Mouse (Mus musculus): Measurements from ENCODE around the gene P2rx1. TPM values are rescaled to one million over a fixed set of nuclear protein-coding genes. Genes with fewer than 3 reads are reported as not detected.

The P2rx1 gene
- polyA plus RNA-seq, 1 experiment from 2014 or later, result 1.7 TPM

DNA sequence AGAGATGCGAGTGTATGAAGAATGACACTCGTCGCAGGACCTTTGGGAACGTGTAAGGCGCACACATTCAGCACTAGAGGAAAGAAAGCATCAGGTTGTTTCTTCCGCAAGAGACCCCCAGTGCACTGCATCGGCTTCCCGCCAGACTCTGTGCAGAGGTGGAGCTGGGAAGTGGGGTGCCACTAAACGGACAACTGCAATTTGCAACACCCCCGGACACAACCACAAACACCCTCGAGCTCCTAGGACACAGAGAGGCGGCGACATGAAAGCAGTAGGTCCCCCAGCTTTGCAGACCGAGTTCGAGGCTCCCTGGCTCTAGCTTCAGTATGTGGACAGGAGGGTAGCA is 38.2 kb upstream of the P2rx1 start:
- Histone ChIP-seq H3K4me1 (replicated peaks) (peaks cover 37% of the 10 kb centered on the region), H3K9ac (peak overlapping the region; percentile 25; the same call in 1 of the 2 replicates)

DNA sequence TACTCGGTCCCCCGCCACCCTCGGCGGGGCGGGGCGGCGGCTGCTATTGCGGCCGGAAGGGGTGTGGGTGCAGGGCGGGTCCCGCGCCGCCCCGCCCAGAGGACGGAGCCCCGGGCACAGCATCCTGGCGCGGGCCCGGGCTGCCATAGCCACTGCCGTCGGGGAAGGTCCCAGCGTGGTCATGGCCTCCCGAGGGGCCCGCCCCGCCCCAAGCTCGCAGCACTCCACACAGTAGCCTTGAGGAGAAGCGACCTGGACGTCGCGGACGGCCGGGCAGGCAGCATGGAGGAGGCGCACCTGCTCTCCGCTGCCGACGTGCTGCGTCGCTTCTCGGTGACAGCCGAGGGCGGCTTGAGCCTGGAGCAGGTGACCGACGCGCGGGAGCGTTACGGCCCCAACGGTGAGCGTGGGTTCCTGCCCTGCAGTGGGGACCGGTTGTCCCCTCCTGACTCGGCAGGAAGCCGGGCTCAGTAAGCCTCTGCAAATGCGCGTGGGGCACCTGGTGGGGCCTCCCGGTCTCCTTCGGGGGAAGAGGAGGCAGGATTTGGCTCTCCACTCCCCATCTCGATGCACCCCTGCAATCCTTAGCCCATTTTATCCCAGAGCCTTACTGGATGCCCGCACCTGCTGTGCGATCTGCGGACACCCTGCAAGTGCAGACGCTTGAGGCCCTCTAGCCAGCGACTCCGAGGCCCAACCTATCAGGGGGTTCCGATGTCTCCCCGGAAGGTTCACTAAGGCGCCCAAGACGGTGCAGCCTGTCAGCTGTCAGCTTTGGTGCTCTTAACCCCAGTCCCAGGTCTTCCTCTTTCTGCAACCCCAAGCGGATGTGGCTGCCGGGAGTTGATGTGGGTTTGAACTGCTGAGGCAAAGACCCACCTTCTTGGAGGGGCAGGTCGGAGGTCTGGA is 37.6 kb upstream of the P2rx1 start, which contains the start of gene Atp2a3:
Atp2a3 (plus strand) TSS at position 98 of the 909 bp plus-strand sequence.
- Histone ChIP-seq H3K27me3 (peaks cover 34% of the 10 kb centered on the region), H3K4me2 (peak within 1 kb of the TSS; percentile 82), H3K9ac (peak within 1 kb of the TSS; percentile 25), H3K27ac (peak within 1 kb of the TSS; percentile 17; the same call in 1 of the 2 replicates), H3K36me3 (no peaks in the 10 kb centered on the region), H3K9me3 (replicated peaks) (no peaks in the 10 kb centered on the region), H3K4me3 (peak within 1 kb of the TSS; percentile 49), H3K4me1 (replicated peaks) (peaks cover 37% of the 10 kb centered on the region)
- 4% methylated on average over 69 of the region's 70 CpGs for WGBS
- 0 out of 2 replicates have a peak, but pooled peaks have one; percentile 30 for ATAC-seq (replicated peaks; ENCODE audit: insufficient number of reproducible peaks, insufficient read depth, low FRiP score, low read depth)

More for the DNA sequence above, 38.2 kb upstream of the P2rx1 start:
- Histone ChIP-seq H3K36me3 (no peaks in the 10 kb centered on the region), H3K27ac (no peak overlapping the region), H3K27me3 (peaks cover 34% of the 10 kb centered on the region), H3K4me3 (peak overlapping the region; percentile 49), H3K4me2 (peak overlapping the region; percentile 82), H3K9me3 (replicated peaks) (no peaks in the 10 kb centered on the region)
- ATAC-seq (replicated peaks; ENCODE audit: insufficient number of reproducible peaks, insufficient read depth, low FRiP score, low read depth), result no peak
- WGBS, result 6% methylated on average over 15 of the region's 15 CpGs

GRCm38 (mm10) chr11:72962378-72962777 is 36.5 kb upstream of the P2rx1 start:
- Histone ChIP-seq H3K4me1 (replicated peaks) (peaks cover 37% of the 10 kb centered on the region), H3K4me2 (peak overlapping the region; percentile 18; the same call in 1 of the 2 replicates), H3K4me3 (no peak overlapping the region), H3K9me3 (replicated peaks) (no peaks in the 10 kb centered on the region), H3K27me3 (peaks cover 34% of the 10 kb centered on the region), H3K36me3 (no peaks in the 10 kb centered on the region), H3K27ac (peak overlapping the region; percentile 45; the same call in 1 of the 2 replicates), H3K9ac (no peak overlapping the region)
- no peak for ATAC-seq (replicated peaks; ENCODE audit: insufficient number of reproducible peaks, insufficient read depth, low FRiP score, low read depth)
- 79% methylated on average over 2 of the region's 2 CpGs for WGBS

GRCm38 (mm10) chr11:72963058-72963788 is 35.7 kb upstream of the P2rx1 start:
- no peaks in the 10 kb centered on the region for H3K9me3 ChIP-seq (replicated peaks)
- H3K27me3 ChIP-seq, result peaks cover 34% of the 10 kb centered on the region
- peak overlapping the region; percentile 18 for H3K4me2 ChIP-seq
- 0 out of 2 replicates have a peak, but pooled peaks have one; percentile 12 for ATAC-seq (replicated peaks; ENCODE audit: insufficient number of reproducible peaks, insufficient read depth, low FRiP score, low read depth)
- no peak overlapping the region for H3K4me3 ChIP-seq
- H3K9ac ChIP-seq, result no peak overlapping the region
- WGBS, result 29% methylated on average over 7 of the region's 7 CpGs
- no peaks in the 10 kb centered on the region for H3K36me3 ChIP-seq
- 0 out of 2 replicates have a peak overlapping the region, but pooled peaks have one; percentile 12 for H3K27ac ChIP-seq
- H3K4me1 ChIP-seq (replicated peaks), result peaks cover 37% of the 10 kb centered on the region

DNA sequence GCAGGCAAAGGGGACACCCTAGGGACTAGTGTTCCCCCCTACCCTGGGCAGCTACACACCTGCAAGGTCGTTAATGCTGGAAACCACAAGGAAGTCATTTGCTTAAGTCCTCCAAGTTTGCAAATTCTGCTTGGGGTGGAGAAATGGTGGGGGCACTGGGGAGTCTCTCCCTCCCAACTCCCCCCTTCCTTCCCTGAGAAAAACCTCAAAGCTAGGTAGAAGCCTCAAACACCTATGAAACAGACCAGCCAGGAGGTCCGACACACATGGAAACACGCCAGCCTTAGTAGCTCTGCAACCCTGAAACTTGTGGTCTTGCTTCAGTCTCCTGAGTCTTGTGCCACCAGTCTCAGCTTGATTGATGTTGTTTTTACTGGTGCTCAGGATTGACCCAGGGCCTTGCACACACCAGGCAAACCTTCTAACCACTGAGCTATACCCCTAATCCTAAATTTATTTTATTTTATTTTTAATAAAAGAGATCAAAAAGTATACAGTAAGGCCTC is 35.1 kb upstream of the P2rx1 start:
- no peaks in the 10 kb centered on the region for H3K36me3 ChIP-seq
- WGBS, result 60% methylated on average over 3 of the region's 3 CpGs
- H3K27ac ChIP-seq, result no peak overlapping the region
- peak overlapping the region; percentile 18 for H3K4me2 ChIP-seq
- H3K9me3 ChIP-seq (replicated peaks), result no peaks in the 10 kb centered on the region
- H3K4me3 ChIP-seq, result no peak overlapping the region
- peaks cover 34% of the 10 kb centered on the region for H3K27me3 ChIP-seq
- no peak overlapping the region for H3K9ac ChIP-seq
- peaks cover 37% of the 10 kb centered on the region for H3K4me1 ChIP-seq (replicated peaks)
- no peak for ATAC-seq (replicated peaks; ENCODE audit: insufficient number of reproducible peaks, insufficient read depth, low FRiP score, low read depth)

DNA sequence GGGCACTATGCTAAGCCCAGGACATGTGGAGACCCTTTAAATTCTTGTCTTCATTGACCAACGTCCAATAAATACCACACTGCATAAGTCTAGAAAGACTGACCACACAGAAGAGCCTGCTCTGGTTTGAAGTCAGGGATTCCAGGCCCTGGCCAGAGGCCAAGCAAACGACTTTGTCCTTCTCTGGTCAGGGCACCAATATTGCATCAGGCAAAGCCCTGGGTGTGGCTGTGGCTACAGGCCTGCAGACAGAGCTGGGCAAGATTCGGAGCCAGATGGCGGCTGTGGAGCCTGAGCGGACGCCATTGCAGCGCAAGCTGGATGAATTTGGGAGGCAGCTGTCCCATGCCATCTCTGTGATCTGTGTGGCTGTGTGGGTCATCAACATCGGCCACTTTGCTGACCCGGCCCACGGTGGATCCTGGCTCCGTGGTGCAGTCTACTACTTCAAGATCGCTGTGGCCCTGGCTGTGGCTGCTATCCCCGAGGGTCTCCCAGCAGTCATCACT is 23.9 kb upstream of the P2rx1 start:
- Histone ChIP-seq H3K9ac (no peak overlapping the region), H3K9me3 (replicated peaks) (no peaks in the 10 kb centered on the region), H3K4me1 (replicated peaks) (no peaks in the 10 kb centered on the region), H3K36me3 (no peaks in the 10 kb centered on the region), H3K4me3 (no peak overlapping the region), H3K27me3 (peaks cover 5% of the 10 kb centered on the region; the same call in 1 of the 2 replicates), H3K4me2 (no peak overlapping the region), H3K27ac (no peak overlapping the region)
- ATAC-seq (replicated peaks; ENCODE audit: insufficient number of reproducible peaks, insufficient read depth, low FRiP score, low read depth), result no peak
- WGBS, result 78% methylated on average over 13 of the region's 13 CpGs

DNA sequence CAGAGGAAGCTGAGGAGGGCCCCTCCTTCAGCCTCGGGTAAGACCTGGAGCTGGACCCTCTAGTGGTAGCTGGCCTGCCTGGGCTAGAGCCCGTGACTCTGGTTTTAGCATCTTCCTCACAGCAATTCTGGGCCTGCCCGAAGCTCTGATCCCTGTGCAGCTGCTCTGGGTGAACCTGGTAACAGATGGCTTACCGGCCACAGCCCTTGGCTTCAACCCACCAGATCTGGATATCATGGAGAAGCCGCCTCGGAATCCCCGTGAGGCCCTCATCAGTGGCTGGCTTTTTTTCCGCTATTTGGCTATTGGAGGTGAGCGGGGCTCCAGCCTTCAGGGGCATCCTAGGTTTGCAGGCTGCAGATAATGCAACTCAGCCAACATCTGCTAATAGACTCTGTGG is 16.4 kb upstream of the P2rx1 start:
- ATAC-seq (replicated peaks; ENCODE audit: insufficient number of reproducible peaks, insufficient read depth, low FRiP score, low read depth), result no peak
- peaks cover 1% of the 10 kb centered on the region; the same call in 1 of the 2 replicates for H3K4me1 ChIP-seq (replicated peaks)

DNA sequence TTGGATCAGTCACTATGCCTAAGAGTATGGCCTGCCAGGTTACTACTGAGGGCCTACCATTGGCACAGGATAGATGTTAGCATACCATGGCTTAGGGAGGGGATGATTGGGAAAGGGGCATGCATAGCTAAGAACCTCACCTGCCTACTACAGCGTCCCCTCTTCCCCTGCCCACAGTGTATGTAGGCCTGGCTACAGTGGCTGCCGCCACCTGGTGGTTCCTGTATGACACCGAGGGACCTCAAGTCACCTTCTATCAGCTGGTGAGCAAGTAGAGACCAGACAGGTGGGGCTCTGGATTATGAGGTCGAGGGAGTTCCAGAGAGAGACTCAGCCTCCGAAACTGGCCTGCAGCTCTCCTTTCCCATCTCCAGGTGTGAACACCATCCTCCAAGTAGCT is 15.6 kb upstream of the P2rx1 start:
- H3K4me1 ChIP-seq (replicated peaks), result peaks cover 6% of the 10 kb centered on the region; the same call in 1 of the 2 replicates
- no peaks in the 10 kb centered on the region for H3K9me3 ChIP-seq (replicated peaks)
- no peaks in the 10 kb centered on the region for H3K36me3 ChIP-seq
- WGBS, result 45% methylated on average over 5 of the region's 5 CpGs
- H3K27ac ChIP-seq, result no peak overlapping the region
- no peaks in the 10 kb centered on the region for H3K27me3 ChIP-seq
- H3K4me2 ChIP-seq, result no peak overlapping the region
- H3K4me3 ChIP-seq, result no peak overlapping the region
- H3K9ac ChIP-seq, result no peak overlapping the region
- no peak for ATAC-seq (replicated peaks; ENCODE audit: insufficient number of reproducible peaks, insufficient read depth, low FRiP score, low read depth)

More for the DNA sequence above, 16.4 kb upstream of the P2rx1 start:
- Histone ChIP-seq H3K9me3 (replicated peaks) (no peaks in the 10 kb centered on the region), H3K4me2 (no peak overlapping the region), H3K27ac (no peak overlapping the region), H3K4me3 (no peak overlapping the region), H3K9ac (no peak overlapping the region), H3K36me3 (no peaks in the 10 kb centered on the region), H3K27me3 (no peaks in the 10 kb centered on the region)
- WGBS, result 80% methylated on average over 9 of the region's 9 CpGs

DNA sequence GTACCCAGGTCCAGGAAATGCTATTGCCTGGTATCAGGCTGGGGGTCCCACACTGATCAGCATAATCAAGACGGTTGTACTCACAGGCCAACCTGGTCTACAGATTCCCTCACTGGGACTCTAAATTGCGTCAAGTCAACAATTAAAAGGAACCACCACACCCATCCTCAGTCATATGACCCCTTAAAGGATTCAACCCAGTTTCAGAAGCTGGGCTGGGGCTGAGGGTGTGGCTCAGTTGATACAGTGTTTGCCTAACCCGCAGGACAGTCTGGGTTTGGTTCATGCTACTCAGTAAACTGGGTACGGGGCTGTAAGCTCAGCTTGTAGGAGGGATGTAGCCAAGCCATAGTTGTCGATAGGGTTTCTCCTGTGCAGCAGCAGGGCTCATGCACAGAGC is 12.2 kb upstream of the P2rx1 start:
- no peak overlapping the region for H3K9ac ChIP-seq
- no peak for ATAC-seq (replicated peaks; ENCODE audit: insufficient number of reproducible peaks, insufficient read depth, low FRiP score, low read depth)
- WGBS, result 79% methylated on average over 5 of the region's 5 CpGs

GRCm38 (mm10) chr11:72987234-72987633 is 11.7 kb upstream of the P2rx1 start:
- H3K27me3 ChIP-seq, result no peaks in the 10 kb centered on the region
- WGBS, result 60% methylated on average over 5 of the region's 5 CpGs
- no peak overlapping the region for H3K4me3 ChIP-seq
- H3K9me3 ChIP-seq (replicated peaks), result no peaks in the 10 kb centered on the region
- no peaks in the 10 kb centered on the region for H3K36me3 ChIP-seq
- no peak for ATAC-seq (replicated peaks; ENCODE audit: insufficient number of reproducible peaks, insufficient read depth, low FRiP score, low read depth)
- no peak overlapping the region for H3K9ac ChIP-seq
- no peak overlapping the region for H3K27ac ChIP-seq
- peaks cover 35% of the 10 kb centered on the region for H3K4me1 ChIP-seq (replicated peaks)
- no peak overlapping the region for H3K4me2 ChIP-seq

More for the DNA sequence above, 12.2 kb upstream of the P2rx1 start:
- Histone ChIP-seq H3K27me3 (no peaks in the 10 kb centered on the region), H3K4me2 (no peak overlapping the region), H3K9me3 (replicated peaks) (no peaks in the 10 kb centered on the region), H3K27ac (no peak overlapping the region), H3K4me1 (replicated peaks) (peaks cover 30% of the 10 kb centered on the region), H3K36me3 (no peaks in the 10 kb centered on the region), H3K4me3 (no peak overlapping the region)

DNA sequence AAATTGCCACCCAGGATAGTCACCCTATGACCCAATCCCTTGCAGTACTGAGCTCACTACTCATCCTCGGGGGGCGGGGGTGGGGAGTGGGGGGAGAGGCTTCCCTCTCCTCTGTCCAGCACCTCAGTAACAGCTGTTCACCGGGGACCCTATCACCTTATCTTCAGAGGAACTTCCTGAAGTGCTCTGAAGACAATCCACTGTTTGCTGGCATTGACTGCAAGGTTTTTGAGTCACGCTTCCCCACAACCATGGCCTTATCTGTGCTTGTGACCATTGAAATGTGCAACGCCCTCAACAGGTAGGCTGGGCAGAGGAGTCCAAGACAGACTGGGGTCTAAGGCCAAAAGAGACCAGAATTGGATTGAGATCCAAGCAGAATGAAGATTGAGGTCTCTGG is 11.1 kb upstream of the P2rx1 start:
- ATAC-seq (replicated peaks; ENCODE audit: insufficient number of reproducible peaks, insufficient read depth, low FRiP score, low read depth), result no peak
- Histone ChIP-seq H3K27ac (no peak overlapping the region), H3K9me3 (replicated peaks) (no peaks in the 10 kb centered on the region), H3K27me3 (no peaks in the 10 kb centered on the region), H3K36me3 (no peaks in the 10 kb centered on the region), H3K4me3 (no peak overlapping the region), H3K4me1 (replicated peaks) (peaks cover 36% of the 10 kb centered on the region), H3K9ac (no peak overlapping the region), H3K4me2 (no peak overlapping the region)
- 43% methylated on average over 5 of the region's 5 CpGs for WGBS

All from heart, embryonic 15.5 days (tissue).